Mouse (Mus musculus) olfactory bulb, adult 2 months (tissue): ENCODE data around the gene Rrnad1. TPM values are rescaled to one million over a fixed set of nuclear protein-coding genes. Genes with fewer than 3 reads are reported as not detected.

Experiments
- H3K27ac ChIP-seq: fragments of 200-500 bp; 2 replicates; pipeline ENCODE4 v1.5.1; 2012; ENCODE audit warnings: low read depth, low read length; ENCODE audit not compliant: insufficient read depth
- H3K4me1 ChIP-seq: fragments of 200-500 bp; 2 replicates; pipeline ENCODE4 v1.6.1; 2012; ENCODE audit warnings: low read length; ENCODE audit not compliant: control insufficient read depth, insufficient read depth
- H3K4me3 ChIP-seq: fragments of 200-500 bp; 2 replicates; pipeline ENCODE4 v1.5.1; 2012; ENCODE audit warnings: mild to moderate bottlenecking, low read depth, low read length, moderate library complexity; ENCODE audit not compliant: insufficient read depth
- CTCF ChIP-seq: fragments of 200-500 bp; IDR thresholded peaks from 2 replicates; pipeline ENCODE4 v1.5.1; 2012; ENCODE audit warnings: low read depth, mild to moderate bottlenecking, low read length, moderate library complexity; ENCODE audit not compliant: insufficient read depth
- POLR2A ChIP-seq: fragments of 200-500 bp; IDR thresholded peaks from 2 replicates; pipeline ENCODE4 v1.6.1; 2012; ENCODE audit warnings: mild to moderate bottlenecking, low read depth, low read length, moderate library complexity; ENCODE audit not compliant: insufficient read depth
- WGBS: fragments of 180-500 bp; shearing (Covaris S2); methylation state at CpG from one replicate; pipeline ENCODE4 v1.1.7; 2018; 5-methylcytosine and 5-hydroxymethylcytosine counted together
- polyA plus RNA-seq: library from polyadenylated mRNA; stranded (reverse); fragments of >200 nt; gene quantifications from 2 replicates; pipeline ENCODE4 v1.2.4, GENCODE M21; 2012; ENCODE audit warnings: low replicate concordance; ENCODE audit not compliant: missing spikeins, insufficient read depth, insufficient read length

Gene Rrnad1
- polyA plus RNA-seq, 1 experiment, result not detected

- TF ChIP-seq POLR2A, result no peak
- TF ChIP-seq CTCF, result no peak
- 56% methylated on average over 12 of the region's 12 CpGs for WGBS
- H3K27ac ChIP-seq, result no peak overlapping the region
- H3K4me3 ChIP-seq, result no peak overlapping the region
- peaks cover 43% of the 10 kb centered on the region for H3K4me1 ChIP-seq
Observed at GRCm38 (mm10) chr3:87945781-87946540, 15.4 kb upstream of the Rrnad1 start.

- 27% methylated on average over 4 of the region's 4 CpGs for WGBS
- Histone ChIP-seq H3K27ac (no peak overlapping the region), H3K4me3 (no peak overlapping the region), H3K4me1 (peaks cover 38% of the 10 kb centered on the region)
- TF ChIP-seq POLR2A, result no peak
Observed at GRCm38 (mm10) chr3:87944838-87945600, 14.5 kb upstream of the Rrnad1 start.

GRCm38 (mm10) chr3:87943586-87943985 lies 13.1 kb upstream of the Rrnad1 start:
- no peak overlapping the region for H3K27ac ChIP-seq

GRCm38 (mm10) chr3:87942471-87942870 lies 12.0 kb upstream of the Rrnad1 start:
- WGBS, result 82% methylated on average over 2 of the region's 2 CpGs
- Histone ChIP-seq H3K4me3 (no peak overlapping the region), H3K4me1 (peaks cover 17% of the 10 kb centered on the region), H3K27ac (no peak overlapping the region)
- TF ChIP-seq POLR2A, result no peak
- no peak for TF ChIP-seq CTCF

More at GRCm38 (mm10) chr3:87943586-87943985, 13.1 kb upstream of the Rrnad1 start:
- H3K4me1 ChIP-seq, result peaks cover 27% of the 10 kb centered on the region
- TF ChIP-seq POLR2A (no peak), CTCF (no peak)
- WGBS, result 78% methylated on average over 7 of the region's 7 CpGs
- H3K4me3 ChIP-seq, result no peak overlapping the region

GRCm38 (mm10) chr3:87940611-87941010 lies 10.1 kb upstream of the Rrnad1 start:
- peaks cover 5% of the 10 kb centered on the region; the same call in 1 of the 2 replicates for H3K4me1 ChIP-seq
- no peak overlapping the region for H3K27ac ChIP-seq
- TF ChIP-seq CTCF, result no peak
- no peak for TF ChIP-seq POLR2A
- 55% methylated on average over 5 of the region's 5 CpGs for WGBS
- no peak overlapping the region for H3K4me3 ChIP-seq

GRCm38 (mm10) chr3:87935776-87936175 lies 5.3 kb upstream of the Rrnad1 start:
- peaks cover 13% of the 10 kb centered on the region for H3K4me1 ChIP-seq
- no peak overlapping the region for H3K4me3 ChIP-seq
- 89% methylated on average over 2 of the region's 2 CpGs for WGBS
- no peak overlapping the region for H3K27ac ChIP-seq
- TF ChIP-seq CTCF, result 0 out of 2 replicates have a peak, but pooled peaks have one; percentile 30
- TF ChIP-seq POLR2A, result no peak

GRCm38 (mm10) chr3:87935201-87935600 lies 4.7 kb upstream of the Rrnad1 start:
- Histone ChIP-seq H3K4me1 (peaks cover 13% of the 10 kb centered on the region), H3K4me3 (no peak overlapping the region), H3K27ac (no peak overlapping the region)
- 82% methylated on average over 4 of the region's 4 CpGs for WGBS
- TF ChIP-seq CTCF (no peak), POLR2A (no peak)

- whole genome bisulfite sequencing, result 45% methylated on average over 4 of the region's 4 CpGs
- Histone ChIP-seq H3K4me3 (no peak overlapping the region), H3K27ac (no peak overlapping the region), H3K4me1 (peaks cover 13% of the 10 kb centered on the region)
- TF ChIP-seq POLR2A, result no peak
- TF ChIP-seq CTCF, result no peak
Observed at GRCm38 (mm10) chr3:87934501-87934900, 4.0 kb upstream of the Rrnad1 start.

GRCm38 (mm10) chr3:87934026-87934425 lies 3.5 kb upstream of the Rrnad1 start:
- TF ChIP-seq POLR2A (no peak), CTCF (no peak)
- Histone ChIP-seq H3K4me3 (no peak overlapping the region), H3K27ac (no peak overlapping the region), H3K4me1 (peaks cover 13% of the 10 kb centered on the region)
- 46% methylated on average over 5 of the region's 5 CpGs for WGBS
